Mouse (Mus musculus): ENCODE measurements around the gene Nup160. TPM values are rescaled to one million over a fixed set of nuclear protein-coding genes. Genes with fewer than 3 reads are reported as not detected.

Nup160 gene
- polyA plus RNA-seq, 1 experiment from 2014 or later = 44.4 TPM

DNA sequence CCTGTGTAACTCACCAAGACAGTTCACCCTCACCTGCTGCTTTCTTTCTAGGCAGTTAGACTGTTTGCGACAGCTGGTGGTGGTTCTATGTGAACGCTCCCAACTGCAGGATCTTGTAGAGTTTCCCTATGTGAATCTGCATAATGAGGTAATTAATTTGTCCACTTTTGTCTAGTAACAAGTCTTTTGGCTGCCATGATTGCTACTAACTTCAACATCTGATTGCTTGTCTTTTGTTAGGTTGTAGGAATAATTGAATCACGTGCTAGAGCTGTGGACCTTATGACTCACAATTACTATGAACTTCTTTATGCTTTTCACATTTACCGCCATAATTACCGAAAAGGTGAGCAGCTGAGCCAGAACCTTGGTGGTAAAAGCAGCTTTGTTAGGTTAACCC is 40.9 kb downstream of the Nup160 start:
- no peak for ATAC-seq (ENCODE audit: low FRiP score, low read depth)
- Histone ChIP-seq H3K27ac (no peak overlapping the region), H3K4me3 (no peak overlapping the region), H3K9ac (no peak overlapping the region), H3K9me3 (no peaks in the 10 kb centered on the region), H3K4me2 (replicated peaks) (no peak overlapping the region), H3K36me3 (peaks cover 74% of the 10 kb centered on the region), H3K27me3 (replicated peaks) (no peaks in the 10 kb centered on the region), H3K4me1 (no peaks in the 10 kb centered on the region)
- 80% methylated on average over 5 of the region's 5 CpGs for WGBS

- no peaks in the 10 kb centered on the region for H3K27me3 ChIP-seq (replicated peaks)
- H3K27ac ChIP-seq = no peak overlapping the region
- peaks cover 81% of the 10 kb centered on the region for H3K36me3 ChIP-seq
- no peak overlapping the region for H3K4me2 ChIP-seq (replicated peaks)
- H3K4me3 ChIP-seq = no peak overlapping the region
- WGBS = 98% methylated on average over 3 of the region's 3 CpGs
- H3K9me3 ChIP-seq = no peaks in the 10 kb centered on the region
- no peak for ATAC-seq (ENCODE audit: low FRiP score, low read depth)
- H3K4me1 ChIP-seq = no peaks in the 10 kb centered on the region
- H3K9ac ChIP-seq = no peak overlapping the region
These were observed 49.8 kb downstream of the Nup160 start for GRCm38 (mm10) chr2:90726818-90727217.

DNA sequence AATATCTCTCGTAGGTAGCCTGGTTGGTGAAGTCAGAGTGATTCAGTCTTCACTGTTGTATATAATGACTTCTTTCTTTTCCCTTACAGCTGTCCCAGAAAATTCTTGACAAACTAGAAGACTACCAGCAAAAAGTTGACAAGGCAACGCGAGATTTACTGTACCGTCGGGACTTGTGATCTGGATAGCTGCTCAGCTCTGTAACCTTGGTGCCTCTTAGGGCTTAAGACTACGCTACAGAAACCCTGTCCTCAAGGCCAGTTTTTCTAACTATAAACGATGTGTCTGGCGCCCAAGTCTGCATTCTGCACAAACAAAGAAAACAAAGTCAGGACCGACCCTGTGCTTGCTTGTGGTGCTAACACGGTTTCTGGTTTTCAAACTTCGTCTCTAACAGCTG is 58.3 kb downstream of the Nup160 start:
- peaks cover 73% of the 10 kb centered on the region for H3K36me3 ChIP-seq
- no peaks in the 10 kb centered on the region for H3K9me3 ChIP-seq
- H3K4me1 ChIP-seq = no peaks in the 10 kb centered on the region
- no peak overlapping the region for H3K9ac ChIP-seq
- H3K27me3 ChIP-seq (replicated peaks) = no peaks in the 10 kb centered on the region
- 96% methylated on average over 11 of the region's 11 CpGs for WGBS
- no peak overlapping the region for H3K4me3 ChIP-seq
- no peak overlapping the region for H3K4me2 ChIP-seq (replicated peaks)
- no peak for ATAC-seq (ENCODE audit: low FRiP score, low read depth)
- H3K27ac ChIP-seq = no peak overlapping the region

DNA sequence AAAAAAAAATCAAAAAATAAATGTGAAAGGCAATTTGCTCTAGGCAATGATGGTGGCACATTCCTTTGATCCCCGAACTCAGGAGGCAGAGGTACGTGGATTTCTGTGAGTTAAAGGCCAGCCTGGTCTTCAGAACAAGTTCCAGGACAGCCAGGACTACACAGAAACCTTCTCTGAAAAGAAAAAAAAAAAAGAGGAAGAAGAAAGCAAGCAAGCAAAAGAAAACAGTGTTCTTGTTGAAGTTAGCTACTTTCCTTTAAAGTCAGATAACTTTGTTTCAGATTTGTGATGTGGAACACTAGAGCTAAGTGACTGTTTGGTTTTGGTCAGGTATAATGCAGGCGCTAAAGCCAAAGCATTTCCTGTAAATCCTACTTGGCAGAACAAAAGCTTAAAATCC is 61.8 kb downstream of the Nup160 start:
- H3K4me3 ChIP-seq = no peak overlapping the region
- H3K9me3 ChIP-seq = no peaks in the 10 kb centered on the region
- 89% methylated on average over 3 of the region's 3 CpGs for WGBS
- H3K4me2 ChIP-seq (replicated peaks) = no peak overlapping the region
- no peak overlapping the region for H3K9ac ChIP-seq
- no peak for ATAC-seq (ENCODE audit: low FRiP score, low read depth)
- no peak overlapping the region for H3K27ac ChIP-seq
- H3K27me3 ChIP-seq (replicated peaks) = no peaks in the 10 kb centered on the region
- H3K36me3 ChIP-seq = peaks cover 40% of the 10 kb centered on the region
- no peaks in the 10 kb centered on the region for H3K4me1 ChIP-seq

- Histone ChIP-seq H3K36me3 (peaks cover 35% of the 10 kb centered on the region), H3K27me3 (replicated peaks) (no peaks in the 10 kb centered on the region), H3K4me3 (no peak overlapping the region), H3K4me1 (no peaks in the 10 kb centered on the region), H3K4me2 (replicated peaks) (no peak overlapping the region), H3K9ac (no peak overlapping the region), H3K9me3 (no peaks in the 10 kb centered on the region), H3K27ac (no peak overlapping the region)
- 94% methylated on average over 3 of the region's 3 CpGs for WGBS
- ATAC-seq (ENCODE audit: low FRiP score, low read depth) = no peak
These were observed 62.3 kb downstream of the Nup160 start for GRCm38 (mm10) chr2:90739327-90739726.

DNA sequence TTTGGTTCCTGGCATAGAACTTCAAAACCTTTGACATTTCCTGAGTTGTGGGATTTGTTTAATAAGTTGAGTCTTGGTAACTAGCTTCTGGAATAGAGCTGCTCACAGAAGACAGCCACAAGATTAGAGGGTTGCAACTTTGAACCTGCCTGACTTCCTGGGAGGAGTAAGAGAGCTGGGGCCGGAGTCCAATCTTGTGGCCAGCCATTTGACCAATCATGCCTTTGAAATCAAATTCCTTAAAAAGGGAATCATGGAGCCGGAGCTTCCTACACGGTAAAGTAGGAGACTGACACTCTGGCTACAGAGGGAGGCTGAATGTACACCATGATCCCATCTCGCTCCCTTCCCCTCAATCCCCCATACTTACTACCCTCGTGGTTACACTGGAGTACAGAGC is 62.9 kb downstream of the Nup160 start:
- ATAC-seq (ENCODE audit: low FRiP score, low read depth) = no peak
- H3K27ac ChIP-seq = no peak overlapping the region
- WGBS = 88% methylated on average over 5 of the region's 5 CpGs
- no peak overlapping the region for H3K4me3 ChIP-seq
- no peak overlapping the region for H3K4me2 ChIP-seq (replicated peaks)
- no peaks in the 10 kb centered on the region for H3K27me3 ChIP-seq (replicated peaks)
- no peaks in the 10 kb centered on the region for H3K9me3 ChIP-seq
- H3K9ac ChIP-seq = no peak overlapping the region
- peaks cover 29% of the 10 kb centered on the region for H3K36me3 ChIP-seq
- H3K4me1 ChIP-seq = no peaks in the 10 kb centered on the region

DNA sequence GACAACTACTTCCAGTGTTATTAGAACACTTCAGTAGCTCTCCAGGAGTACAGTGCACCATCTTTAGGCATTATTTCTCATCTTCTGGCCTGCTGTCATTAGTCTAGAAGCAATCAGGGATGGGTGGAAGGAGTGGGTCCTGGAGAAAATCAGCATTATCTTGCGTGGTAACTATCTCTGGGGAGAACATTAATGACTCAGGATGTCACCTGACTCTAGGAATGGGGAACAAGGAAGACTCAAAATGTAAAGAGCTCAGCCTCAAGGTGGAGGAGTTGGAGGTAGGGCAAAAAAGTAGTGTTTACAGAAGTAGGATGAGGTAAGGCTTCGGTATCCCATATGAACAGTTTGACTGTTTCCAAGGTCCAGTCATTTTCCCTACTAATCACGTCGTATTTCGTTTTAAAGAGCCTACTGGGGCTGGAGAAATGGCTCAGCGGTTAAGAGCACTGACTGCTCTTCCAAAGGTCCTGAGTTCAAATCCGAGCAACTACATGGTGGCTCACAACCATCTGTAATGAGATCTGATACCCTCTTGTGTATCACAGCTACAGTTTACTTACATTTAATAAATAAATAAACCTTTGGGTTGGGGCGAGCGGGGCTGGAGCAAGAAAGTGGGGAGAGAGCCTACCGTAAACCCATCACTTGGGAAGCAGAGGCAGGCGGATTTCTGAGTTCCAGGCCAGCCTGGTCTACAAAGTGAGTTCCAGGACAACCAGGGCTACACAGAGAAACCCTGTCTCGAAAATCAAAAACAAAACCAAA is 67.5 kb downstream of the Nup160 start:
- Histone ChIP-seq H3K4me1 (peaks cover 15% of the 10 kb centered on the region), H3K27me3 (replicated peaks) (no peaks in the 10 kb centered on the region), H3K36me3 (peaks cover 11% of the 10 kb centered on the region), H3K4me3 (peak overlapping the region; percentile 91), H3K27ac (peak overlapping the region; percentile 62), H3K9me3 (no peaks in the 10 kb centered on the region), H3K9ac (peak overlapping the region; percentile 44; the same call in 1 of the 2 replicates), H3K4me2 (replicated peaks) (peak overlapping the region; percentile 83)
- WGBS = 70% methylated on average over 12 of the region's 12 CpGs
- peak; percentile 13 for ATAC-seq (ENCODE audit: low FRiP score, low read depth)

- Histone ChIP-seq H3K4me2 (replicated peaks) (peak within 1 kb of the TSS; percentile 83), H3K27ac (peak within 1 kb of the TSS; percentile 90), H3K9me3 (no peaks in the 10 kb centered on the region), H3K4me1 (peaks cover 15% of the 10 kb centered on the region), H3K36me3 (peaks cover 11% of the 10 kb centered on the region), H3K27me3 (replicated peaks) (no peaks in the 10 kb centered on the region), H3K4me3 (peak within 1 kb of the TSS; percentile 91), H3K9ac (peak within 1 kb of the TSS; percentile 97)
- WGBS = under 1% methylated on average over 44 of the region's 44 CpGs
- peak; percentile 99 for ATAC-seq (ENCODE audit: low FRiP score, low read depth)
These were observed 68.2 kb downstream of the Nup160 start, which contains the start of gene Fnbp4 for GRCm38 (mm10) chr2:90745053-90745678. Gene Fnbp4, plus strand, starts transcription at chr2:90745370.

GRCm38 (mm10) chr2:90745740-90746537 is 68.9 kb downstream of the Nup160 start:
- Histone ChIP-seq H3K4me2 (replicated peaks) (peak overlapping the region; percentile 83), H3K27me3 (replicated peaks) (no peaks in the 10 kb centered on the region), H3K9ac (peak overlapping the region; percentile 97), H3K9me3 (no peaks in the 10 kb centered on the region), H3K4me3 (peak overlapping the region; percentile 91), H3K27ac (peak overlapping the region; percentile 90), H3K4me1 (peaks cover 15% of the 10 kb centered on the region), H3K36me3 (peaks cover 16% of the 10 kb centered on the region)
- peak; percentile 64 for ATAC-seq (ENCODE audit: low FRiP score, low read depth)
- under 1% methylated on average over 54 of the region's 54 CpGs for WGBS

- H3K4me3 ChIP-seq = peak overlapping the region; percentile 91
- ATAC-seq (ENCODE audit: low FRiP score, low read depth) = no peak
- peaks cover 15% of the 10 kb centered on the region for H3K4me1 ChIP-seq
- 20% methylated on average over 4 of the region's 4 CpGs for WGBS
- H3K27me3 ChIP-seq (replicated peaks) = no peaks in the 10 kb centered on the region
- peaks cover 22% of the 10 kb centered on the region for H3K36me3 ChIP-seq
- peak overlapping the region; percentile 97 for H3K9ac ChIP-seq
- peak overlapping the region; percentile 83 for H3K4me2 ChIP-seq (replicated peaks)
- H3K27ac ChIP-seq = no peak overlapping the region
- H3K9me3 ChIP-seq = no peaks in the 10 kb centered on the region
These were observed 69.5 kb downstream of the Nup160 start for GRCm38 (mm10) chr2:90746538-90746865.

- no peak for ATAC-seq (ENCODE audit: low FRiP score, low read depth)
- WGBS = 95% methylated on average over 10 of the region's 10 CpGs
These were observed 70.1 kb downstream of the Nup160 start for GRCm38 (mm10) chr2:90747131-90747530.

More at GRCm38 (mm10) chr2:90747131-90747530, 70.1 kb downstream of the Nup160 start:
- Histone ChIP-seq H3K27me3 (replicated peaks) (no peaks in the 10 kb centered on the region), H3K4me2 (replicated peaks) (peak overlapping the region; percentile 83), H3K4me1 (peaks cover 15% of the 10 kb centered on the region), H3K9me3 (no peaks in the 10 kb centered on the region), H3K36me3 (peaks cover 23% of the 10 kb centered on the region), H3K9ac (no peak overlapping the region), H3K27ac (no peak overlapping the region), H3K4me3 (peak overlapping the region; percentile 91)

Measured in neural tube, embryonic 12.5 days (tissue).